Mouse (Mus musculus) ovary, postnatal 36 days (tissue): ENCODE data around the gene Znrf3.

Source experiments
- DNase-seq: peaks from one replicate; pipeline ENCODE4 v3.0.0; 2022; ENCODE audit warnings: low spot score, mixed read lengths

Znrf3 gene

GRCm38 (mm10) chr11:5239706-5240690 is 204.6 kb downstream of the Znrf3 start:
- DNase-seq: no peak
